Mouse (Mus musculus) MEL-GATA-1-ER (cell line): Measurements from ENCODE around the gene Vangl2.

Experiments used
- DNase-seq: peaks from one replicate; pipeline ENCODE4 v3.0.0-alpha.2; 2012; ENCODE audit warnings: low read depth; ENCODE audit errors: extremely low read depth

The Vangl2 gene

GRCm38 (mm10) chr1:171969221-171969620 lies 59.0 kb downstream of the Vangl2 start:
- no peak for DNase-seq

- no peak for DNase-seq
Measured at GRCm38 (mm10) chr1:171966054-171966790, 62.0 kb downstream of the Vangl2 start.

GRCm38 (mm10) chr1:171963613-171964012 lies 64.6 kb downstream of the Vangl2 start:
- no peak for DNase-seq

DNA sequence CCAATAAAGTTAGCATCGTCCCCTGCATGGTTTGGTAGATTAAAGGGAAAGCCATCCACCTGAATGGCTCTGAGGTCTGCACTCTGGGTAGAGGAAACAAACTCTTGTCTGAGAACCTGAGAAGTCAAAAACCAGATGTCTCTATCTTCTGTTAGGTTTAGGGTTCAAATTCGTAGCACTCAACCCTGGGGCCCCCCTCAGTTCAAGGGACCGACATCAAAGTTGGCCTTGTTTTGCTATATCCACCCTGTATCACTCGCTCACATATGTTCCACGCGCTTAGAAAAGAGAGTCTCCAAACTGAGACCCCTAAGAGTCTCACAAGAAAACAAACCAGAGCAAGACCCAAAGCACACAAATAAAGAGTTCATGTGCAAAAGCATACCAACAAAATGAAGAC lies 66.5 kb downstream of the Vangl2 start:
- DNase-seq, result no peak

GRCm38 (mm10) chr1:171960726-171961125 lies 67.5 kb downstream of the Vangl2 start:
- DNase-seq, result no peak

- DNase-seq, result peak; percentile 31
Measured at GRCm38 (mm10) chr1:171957411-171957810, 70.8 kb downstream of the Vangl2 start.

DNA sequence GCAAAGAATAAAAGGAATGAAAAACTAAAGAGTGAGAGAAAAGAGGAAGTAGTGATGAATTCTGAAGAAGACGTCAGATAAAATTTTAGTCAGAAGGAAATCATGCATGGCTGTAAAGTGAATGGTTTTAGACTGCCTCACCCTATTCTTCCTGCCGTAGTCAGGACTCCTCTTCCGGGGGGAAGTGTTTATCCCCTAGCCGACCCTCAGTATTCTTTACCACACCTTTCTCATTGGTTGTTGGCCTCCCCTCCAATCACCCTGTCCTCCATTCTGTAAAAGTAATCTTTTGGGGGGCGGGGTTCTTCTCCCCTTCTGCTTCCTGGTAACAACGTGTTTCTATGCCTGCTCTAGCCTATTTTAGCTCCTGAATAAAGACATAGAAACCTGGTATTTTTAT lies 73.2 kb downstream of the Vangl2 start:
- peak; percentile 68 for DNase-seq
